In the genomic region with DNA sequence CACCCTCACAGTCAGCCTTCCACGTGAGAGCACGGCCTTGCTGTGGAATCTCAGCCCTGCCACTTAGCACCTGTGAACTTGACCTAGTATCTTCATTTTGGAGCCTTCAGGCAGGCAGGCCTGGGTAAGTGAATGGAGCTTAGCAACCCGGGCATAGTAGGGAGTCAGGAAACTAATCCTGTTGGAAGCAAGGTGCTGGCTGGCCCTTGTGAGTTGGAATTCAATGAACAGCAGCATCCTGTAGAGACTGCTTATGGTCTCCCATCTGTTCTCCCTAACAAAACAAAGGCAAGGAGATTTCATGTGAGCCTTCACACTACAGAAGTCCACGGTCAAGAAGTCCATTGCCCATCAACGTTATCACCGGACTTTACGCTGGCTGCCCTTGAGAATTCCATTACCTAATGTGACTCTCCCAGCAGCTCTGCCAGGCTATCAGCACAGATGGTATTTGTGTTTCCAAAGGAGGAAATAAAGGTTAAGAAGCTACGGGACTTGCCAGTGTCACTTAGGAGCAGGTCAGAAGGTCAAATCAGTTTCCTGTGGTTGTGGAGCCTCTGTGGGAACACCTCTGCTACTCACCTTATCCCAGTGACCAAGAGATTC, we compare ENCODE assay signal across 17 mouse cellular contexts. TPM values are rescaled to one million over a fixed set of nuclear protein-coding genes. Genes with fewer than 3 reads are reported as not detected.
DNase-seq lines count a peak whose midpoint lies in the region; ATAC-seq and TF ChIP-seq lines count a peak whose summit lies in the region.
"Had no signal": no experiment of that assay in that cellular context is flagged by ENCODE, and none has a peak within 500 bp of the region (broad histone marks: within the 10 kb centered on the region; RNA-seq: fewer than 3 reads in every experiment).

No protein-coding gene starts in this region.

- no peaks in the 10 kb centered on the region for H3K9me3 ChIP-seq in lung, embryonic 14.5 days (ENCODE audit: low read depth, low read length)
- no peaks in the 10 kb centered on the region for H3K9me3 ChIP-seq in heart, embryonic 10.5 days
- H3K9me3 ChIP-seq: midbrain, embryonic 15.5 days had no signal

- no peak overlapping the region for H3K4me2 ChIP-seq in lung, embryonic 14.5 days
- H3K4me2 ChIP-seq: midbrain, embryonic 15.5 days had no signal

- H3K36me3 ChIP-seq in lung, embryonic 14.5 days (ENCODE audit: insufficient read depth), result no peaks in the 10 kb centered on the region
- H3K36me3 ChIP-seq in heart, embryonic 10.5 days, result no peaks in the 10 kb centered on the region
- H3K36me3 ChIP-seq: midbrain, embryonic 15.5 days had no signal

- H3K4me1 ChIP-seq in lung, embryonic 14.5 days (ENCODE audit: insufficient read depth), result no peaks in the 10 kb centered on the region
- H3K4me1 ChIP-seq in heart, embryonic 10.5 days, result peaks cover 12% of the 10 kb centered on the region
- H3K4me1 ChIP-seq: midbrain, embryonic 15.5 days had no signal

- H3K27ac ChIP-seq in lung, embryonic 14.5 days (ENCODE audit: low read depth), result peak overlapping the region; percentile 38; the same call in 1 of the 2 replicates
- H3K27ac ChIP-seq in heart, embryonic 10.5 days, result peak overlapping the region; percentile 39; the same call in 1 of the 2 replicates
- H3K27ac ChIP-seq: liver, embryonic 14.5 days; midbrain, embryonic 15.5 days had no signal

- TF ChIP-seq CTCF in lung, embryonic 14.5 days (IDR thresholded peaks at IDR 0.05; ENCODE audit: low read depth), result no peak

- WGBS in lung, embryonic 14.5 days, result 68% methylated on average over 8 of the region's 8 CpGs
- WGBS in heart, embryonic 10.5 days, result 37% methylated on average over 8 of the region's 8 CpGs

- DNase-seq in adrenal gland, adult 2 months, result peak; percentile 8
- no peak for DNase-seq in adrenal gland, postnatal 25 days
- no peak for DNase-seq in lung, embryonic 14.5 days
- no peak for DNase-seq in lung, postnatal 36 days
- DNase-seq in heart, embryonic 10.5 days (ENCODE audit: low spot score), result peak; percentile 77
- DNase-seq in spleen, adult 12 weeks (ENCODE audit: low spot score), result no peak
- no peak for DNase-seq in spleen, postnatal 36 days (ENCODE audit: low spot score in 2 of 2)
- DNase-seq in urinary bladder, postnatal 25 days (ENCODE audit: low spot score), result no peak
- DNase-seq: layer of hippocampus, adult 9-11 months; left cerebral cortex, postnatal 4 days; lung, postnatal 14 days; right cerebral cortex, postnatal 4 days; thymus, postnatal 14 days had no signal

- no peak overlapping the region for H3K9ac ChIP-seq in lung, embryonic 14.5 days
- H3K9ac ChIP-seq: liver, embryonic 14.5 days; midbrain, embryonic 15.5 days had no signal

- no peaks in the 10 kb centered on the region for H3K27me3 ChIP-seq in lung, embryonic 14.5 days (ENCODE audit: insufficient read depth, low read length)
- H3K27me3 ChIP-seq in heart, embryonic 10.5 days (ENCODE audit: insufficient read depth, poor library complexity, severe bottlenecking), result no peaks in the 10 kb centered on the region
- H3K27me3 ChIP-seq: midbrain, embryonic 15.5 days had no signal

- H3K4me3 ChIP-seq in lung, embryonic 14.5 days (ENCODE audit: low read depth, low read length), result no peak overlapping the region
- H3K4me3 ChIP-seq in heart, embryonic 10.5 days, result no peak overlapping the region
- H3K4me3 ChIP-seq: midbrain, embryonic 15.5 days had no signal

- no peak for ATAC-seq in lung, embryonic 14.5 days (ENCODE audit: insufficient read depth)
- ATAC-seq: forebrain, embryonic 14.5 days; inflammation-experienced regulatory T-cells, adult 6 months; midbrain, embryonic 15.5 days had no signal

RNA-seq across cellular contexts. Expression of a gene that starts 24.5 kb away (rescaled TPM):
- total RNA-seq in adrenal gland, adult 2 months (2021), result 10 to 100 TPM; 25.5 to 30.4 TPM
- 280 and 358 TPM in 2 replicates for polyA plus RNA-seq in adrenal gland, adult 2 months (2012; rRNA removed)
- total RNA-seq in adrenal gland, postnatal 25 days (2021), result 30.9 and 40.2 TPM in 2 replicates
- 35.7 and 37.6 TPM in 2 replicates for polyA plus RNA-seq in lung, embryonic 14.5 days (2014; fragmentation: Nextera tagmentation; extraction: Ambion mirVana)
- polyA plus RNA-seq in heart, embryonic 10.5 days (2016; fragmentation: Nextera tagmentation; extraction: Ambion mirVana), result 31.0 and 32.6 TPM in 2 replicates

Comparison
In these comparisons a context has a peak if more than half of its experiments do, and no peak if none do; other contexts are left out.
1. DNase-seq: peak in adrenal gland, adult 2 months (single experiment) and heart, embryonic 10.5 days (single experiment); none in adrenal gland, postnatal 25 days (single experiment), lung, embryonic 14.5 days (single experiment), lung, postnatal 36 days (single experiment), spleen, adult 12 weeks (single experiment), spleen, postnatal 36 days (0 of 2) and urinary bladder, postnatal 25 days (single experiment).